Mouse (Mus musculus): ENCODE measurements at regions not wholly inside any gene's neighbourhood (a gene's known extent, or its start where the extent isn't known, plus 50 kb on each side); places are given as distances from the start of the nearest gene placed in this dataset.
A peak's percentile ranks its signal among the peaks of the same experiment; 100 is the strongest.

- H3K4me3 ChIP-seq (ENCODE audit: low read length) = no peak overlapping the region
- no peaks in the 10 kb centered on the region for H3K27me3 ChIP-seq (ENCODE audit: control insufficient read depth, insufficient read depth, low read depth, low read length)
- ATAC-seq (ENCODE audit: low read depth) = no peak
- H3K9ac ChIP-seq (ENCODE audit: low read length) = no peak overlapping the region
- no peak overlapping the region for H3K4me2 ChIP-seq (ENCODE audit: low read depth, low read length)
- H3K27ac ChIP-seq (ENCODE audit: low read length) = no peak overlapping the region
- H3K9me3 ChIP-seq (ENCODE audit: control insufficient read depth, low read length) = no peaks in the 10 kb centered on the region
- H3K36me3 ChIP-seq (ENCODE audit: control insufficient read depth, insufficient read depth, low read length) = no peaks in the 10 kb centered on the region
- H3K4me1 ChIP-seq (replicated peaks; ENCODE audit: control insufficient read depth, insufficient read depth, low read length) = no peaks in the 10 kb centered on the region
- 85% methylated on average over 2 of the region's 2 CpGs for WGBS
Measured at GRCm38 (mm10) chr8:34756916-34757315, 645.4 kb upstream of the Gm10131 start.

- Histone ChIP-seq H3K4me2 (ENCODE audit: low read depth, low read length) (no peak overlapping the region), H3K4me1 (replicated peaks; ENCODE audit: control insufficient read depth, insufficient read depth, low read length) (no peaks in the 10 kb centered on the region), H3K9ac (ENCODE audit: low read length) (no peak overlapping the region), H3K4me3 (ENCODE audit: low read length) (no peak overlapping the region), H3K27me3 (ENCODE audit: control insufficient read depth, insufficient read depth, low read depth, low read length) (no peaks in the 10 kb centered on the region), H3K9me3 (ENCODE audit: control insufficient read depth, low read length) (no peaks in the 10 kb centered on the region), H3K27ac (ENCODE audit: low read length) (no peak overlapping the region), H3K36me3 (ENCODE audit: control insufficient read depth, insufficient read depth, low read length) (no peaks in the 10 kb centered on the region)
- no peak for ATAC-seq (ENCODE audit: low read depth)
- 86% methylated on average over 4 of the region's 4 CpGs for WGBS
Measured at GRCm38 (mm10) chr8:34756171-34756570, 644.6 kb upstream of the Gm10131 start.

GRCm38 (mm10) chr8:34755480-34755879, 643.9 kb upstream of the Gm10131 start:
- Histone ChIP-seq H3K27me3 (ENCODE audit: control insufficient read depth, insufficient read depth, low read depth, low read length) (no peaks in the 10 kb centered on the region), H3K36me3 (ENCODE audit: control insufficient read depth, insufficient read depth, low read length) (no peaks in the 10 kb centered on the region), H3K4me2 (ENCODE audit: low read depth, low read length) (no peak overlapping the region), H3K4me1 (replicated peaks; ENCODE audit: control insufficient read depth, insufficient read depth, low read length) (no peaks in the 10 kb centered on the region), H3K27ac (ENCODE audit: low read length) (no peak overlapping the region), H3K4me3 (ENCODE audit: low read length) (no peak overlapping the region), H3K9ac (ENCODE audit: low read length) (no peak overlapping the region), H3K9me3 (ENCODE audit: control insufficient read depth, low read length) (no peaks in the 10 kb centered on the region)
- 74% methylated on average over 4 of the region's 4 CpGs for WGBS
- ATAC-seq (ENCODE audit: low read depth) = no peak

GRCm38 (mm10) chr8:34753046-34753445, 641.5 kb upstream of the Gm10131 start:
- Histone ChIP-seq H3K4me3 (ENCODE audit: low read length) (no peak overlapping the region), H3K9me3 (ENCODE audit: control insufficient read depth, low read length) (no peaks in the 10 kb centered on the region), H3K36me3 (ENCODE audit: control insufficient read depth, insufficient read depth, low read length) (no peaks in the 10 kb centered on the region), H3K27ac (ENCODE audit: low read length) (no peak overlapping the region), H3K4me1 (replicated peaks; ENCODE audit: control insufficient read depth, insufficient read depth, low read length) (peaks cover 3% of the 10 kb centered on the region; the same call in 1 of the 2 replicates), H3K4me2 (ENCODE audit: low read depth, low read length) (no peak overlapping the region), H3K27me3 (ENCODE audit: control insufficient read depth, insufficient read depth, low read depth, low read length) (no peaks in the 10 kb centered on the region), H3K9ac (ENCODE audit: low read length) (no peak overlapping the region)
- peak; percentile 31; the same call in 1 of the 2 replicates for ATAC-seq (ENCODE audit: low read depth)
- WGBS = 32% methylated on average over 10 of the region's 10 CpGs

- Histone ChIP-seq H3K9ac (ENCODE audit: low read length) (no peak overlapping the region), H3K4me1 (replicated peaks; ENCODE audit: control insufficient read depth, insufficient read depth, low read length) (peaks cover 3% of the 10 kb centered on the region; the same call in 1 of the 2 replicates), H3K27me3 (ENCODE audit: control insufficient read depth, insufficient read depth, low read depth, low read length) (no peaks in the 10 kb centered on the region), H3K36me3 (ENCODE audit: control insufficient read depth, insufficient read depth, low read length) (no peaks in the 10 kb centered on the region), H3K4me3 (ENCODE audit: low read length) (no peak overlapping the region), H3K4me2 (ENCODE audit: low read depth, low read length) (no peak overlapping the region), H3K27ac (ENCODE audit: low read length) (no peak overlapping the region), H3K9me3 (ENCODE audit: control insufficient read depth, low read length) (no peaks in the 10 kb centered on the region)
- 71% methylated on average over 8 of the region's 8 CpGs for WGBS
- ATAC-seq (ENCODE audit: low read depth) = no peak
Measured at GRCm38 (mm10) chr8:34748521-34748920, 637.0 kb upstream of the Gm10131 start.

- no peak overlapping the region for H3K4me2 ChIP-seq (ENCODE audit: low read depth, low read length)
- no peaks in the 10 kb centered on the region for H3K36me3 ChIP-seq (ENCODE audit: control insufficient read depth, insufficient read depth, low read length)
- no peaks in the 10 kb centered on the region for H3K27me3 ChIP-seq (ENCODE audit: control insufficient read depth, insufficient read depth, low read depth, low read length)
- H3K9ac ChIP-seq (ENCODE audit: low read length) = no peak overlapping the region
- no peaks in the 10 kb centered on the region for H3K9me3 ChIP-seq (ENCODE audit: control insufficient read depth, low read length)
- H3K27ac ChIP-seq (ENCODE audit: low read length) = no peak overlapping the region
- no peak for ATAC-seq (ENCODE audit: low read depth)
- WGBS = 92% methylated on average over 7 of the region's 7 CpGs
- H3K4me1 ChIP-seq (replicated peaks; ENCODE audit: control insufficient read depth, insufficient read depth, low read length) = peaks cover 3% of the 10 kb centered on the region; the same call in 1 of the 2 replicates
- no peak overlapping the region for H3K4me3 ChIP-seq (ENCODE audit: low read length)
Measured at GRCm38 (mm10) chr8:34745706-34746105, 634.2 kb upstream of the Gm10131 start.

GRCm38 (mm10) chr8:34744682-34745081, 633.1 kb upstream of the Gm10131 start:
- Histone ChIP-seq H3K4me1 (replicated peaks; ENCODE audit: control insufficient read depth, insufficient read depth, low read length) (no peaks in the 10 kb centered on the region; the same call in 1 of the 2 replicates), H3K27ac (ENCODE audit: low read length) (no peak overlapping the region), H3K27me3 (ENCODE audit: control insufficient read depth, insufficient read depth, low read depth, low read length) (no peaks in the 10 kb centered on the region), H3K36me3 (ENCODE audit: control insufficient read depth, insufficient read depth, low read length) (no peaks in the 10 kb centered on the region), H3K9me3 (ENCODE audit: control insufficient read depth, low read length) (no peaks in the 10 kb centered on the region), H3K9ac (ENCODE audit: low read length) (no peak overlapping the region), H3K4me3 (ENCODE audit: low read length) (no peak overlapping the region), H3K4me2 (ENCODE audit: low read depth, low read length) (no peak overlapping the region)
- 46% methylated on average over 4 of the region's 4 CpGs for WGBS
- no peak for ATAC-seq (ENCODE audit: low read depth)

GRCm38 (mm10) chr8:34744179-34744578, 632.6 kb upstream of the Gm10131 start:
- ATAC-seq (ENCODE audit: low read depth) = no peak
- no peak overlapping the region for H3K9ac ChIP-seq (ENCODE audit: low read length)

GRCm38 (mm10) chr8:34743137-34743536, 631.6 kb upstream of the Gm10131 start:
- Histone ChIP-seq H3K9me3 (ENCODE audit: control insufficient read depth, low read length) (no peaks in the 10 kb centered on the region), H3K36me3 (ENCODE audit: control insufficient read depth, insufficient read depth, low read length) (no peaks in the 10 kb centered on the region), H3K4me3 (ENCODE audit: low read length) (no peak overlapping the region), H3K27ac (ENCODE audit: low read length) (no peak overlapping the region), H3K4me1 (replicated peaks; ENCODE audit: control insufficient read depth, insufficient read depth, low read length) (no peaks in the 10 kb centered on the region), H3K27me3 (ENCODE audit: control insufficient read depth, insufficient read depth, low read depth, low read length) (no peaks in the 10 kb centered on the region), H3K9ac (ENCODE audit: low read length) (no peak overlapping the region), H3K4me2 (ENCODE audit: low read depth, low read length) (no peak overlapping the region)
- 32% methylated on average over 6 of the region's 6 CpGs for WGBS
- ATAC-seq (ENCODE audit: low read depth) = no peak

More at GRCm38 (mm10) chr8:34744179-34744578, 632.6 kb upstream of the Gm10131 start:
- no peaks in the 10 kb centered on the region for H3K9me3 ChIP-seq (ENCODE audit: control insufficient read depth, low read length)
- no peaks in the 10 kb centered on the region for H3K27me3 ChIP-seq (ENCODE audit: control insufficient read depth, insufficient read depth, low read depth, low read length)
- H3K4me1 ChIP-seq (replicated peaks; ENCODE audit: control insufficient read depth, insufficient read depth, low read length) = no peaks in the 10 kb centered on the region
- no peak overlapping the region for H3K27ac ChIP-seq (ENCODE audit: low read length)
- H3K4me2 ChIP-seq (ENCODE audit: low read depth, low read length) = no peak overlapping the region
- H3K4me3 ChIP-seq (ENCODE audit: low read length) = no peak overlapping the region
- no peaks in the 10 kb centered on the region for H3K36me3 ChIP-seq (ENCODE audit: control insufficient read depth, insufficient read depth, low read length)

- H3K36me3 ChIP-seq (ENCODE audit: control insufficient read depth, insufficient read depth, low read length) = no peaks in the 10 kb centered on the region
- no peak overlapping the region for H3K4me2 ChIP-seq (ENCODE audit: low read depth, low read length)
- no peaks in the 10 kb centered on the region for H3K27me3 ChIP-seq (ENCODE audit: control insufficient read depth, insufficient read depth, low read depth, low read length)
- no peak for ATAC-seq (ENCODE audit: low read depth)
- no peak overlapping the region for H3K9ac ChIP-seq (ENCODE audit: low read length)
- H3K9me3 ChIP-seq (ENCODE audit: control insufficient read depth, low read length) = no peaks in the 10 kb centered on the region
- no peak overlapping the region for H3K27ac ChIP-seq (ENCODE audit: low read length)
- no peak overlapping the region for H3K4me3 ChIP-seq (ENCODE audit: low read length)
- no peaks in the 10 kb centered on the region for H3K4me1 ChIP-seq (replicated peaks; ENCODE audit: control insufficient read depth, insufficient read depth, low read length)
- WGBS = 80% methylated on average over 10 of the region's 10 CpGs
Measured at GRCm38 (mm10) chr8:34740836-34741235, 629.3 kb upstream of the Gm10131 start.
